Mouse (Mus musculus) ES-Bruce4 (cell line): ENCODE measurements around the gene Bid.

Experiments used
- CTCF ChIP-seq: IDR thresholded peaks from one replicate; pipeline ENCODE4 v1.8.1; 2011; ENCODE audit warnings: low read depth, low read length
- EP300 ChIP-seq: IDR thresholded peaks from 2 replicates; pipeline ENCODE4 v1.6.1; 2011; ENCODE audit warnings: low read depth, low read length; ENCODE audit not compliant: insufficient read depth
- POLR2A ChIP-seq: IDR thresholded peaks from one replicate; pipeline ENCODE4 v1.8.1; 2011; ENCODE audit warnings: low read length; ENCODE audit not compliant: insufficient read depth

- TF ChIP-seq POLR2A (no peak), CTCF (no peak), EP300 (no peak)
Observed at GRCm38 (mm10) chr6:120884436-120884835, 32.2 kb downstream of the Bid start.
